Mouse (Mus musculus): ENCODE measurements around the gene Dzank1. TPM values are rescaled to one million over a fixed set of nuclear protein-coding genes. Genes with fewer than 3 reads are reported as not detected.

Gene Dzank1
- polyA plus RNA-seq, 1 experiment from 2014 or later = 0.67 TPM

DNA sequence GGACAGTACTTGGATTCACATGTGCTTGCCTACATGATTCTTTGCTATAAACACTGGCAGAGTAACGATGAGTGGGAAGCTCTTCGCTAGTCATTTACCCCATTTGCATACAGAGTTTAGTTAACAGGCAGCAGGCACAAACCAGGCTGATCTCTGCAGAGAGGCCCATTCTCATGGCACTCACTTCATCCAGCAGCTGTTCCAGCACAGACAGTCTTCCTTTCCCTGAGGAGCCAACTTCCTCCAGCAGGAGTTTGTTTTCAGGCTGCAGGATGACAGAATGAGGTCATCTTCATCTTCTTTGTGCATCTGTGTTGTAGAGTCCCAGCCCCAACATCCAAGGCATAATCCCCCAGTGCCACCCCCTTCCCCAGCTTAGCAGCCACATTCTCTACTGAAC, 47.8 kb downstream of the Dzank1 start:
- no peak for DNase-seq
- 73% methylated on average over 2 of the region's 2 CpGs for WGBS
- H3K4me3 ChIP-seq (ENCODE audit: low read depth, low read length) = no peak overlapping the region
- no peaks in the 10 kb centered on the region for H3K9me3 ChIP-seq (ENCODE audit: low read depth, low read length)
- H3K27ac ChIP-seq (ENCODE audit: low read depth) = no peak overlapping the region
- H3K4me1 ChIP-seq (ENCODE audit: insufficient read depth) = no peaks in the 10 kb centered on the region
- no peaks in the 10 kb centered on the region for H3K27me3 ChIP-seq (ENCODE audit: insufficient read depth, low read length)
- no peak overlapping the region for H3K9ac ChIP-seq
- no peak for TF ChIP-seq CTCF (IDR thresholded peaks at IDR 0.05; ENCODE audit: low read depth)
- ATAC-seq (ENCODE audit: insufficient read depth) = no peak
- H3K36me3 ChIP-seq (ENCODE audit: insufficient read depth) = no peaks in the 10 kb centered on the region
- no peak overlapping the region for H3K4me2 ChIP-seq

DNA sequence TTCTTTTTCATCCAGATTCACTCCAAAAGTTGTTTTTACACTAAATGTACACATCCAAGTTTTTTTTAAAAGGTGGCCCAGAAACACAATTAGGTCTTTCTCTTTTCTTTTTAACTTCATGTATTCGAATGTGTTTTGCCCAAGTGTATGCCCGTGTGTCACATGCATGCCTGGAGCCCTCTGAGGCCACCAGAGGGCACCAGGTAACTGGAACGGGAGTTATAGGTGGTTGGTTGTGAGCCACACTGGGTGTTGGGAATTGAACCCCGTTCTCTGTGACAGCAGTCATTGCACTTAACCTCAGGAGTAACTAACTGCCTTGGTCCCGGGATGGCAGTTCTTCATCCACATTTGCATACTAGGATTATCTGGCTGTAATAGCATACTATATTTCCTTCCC, 60.0 kb downstream of the Dzank1 start:
- peak; percentile 47 for TF ChIP-seq CTCF (IDR thresholded peaks at IDR 0.05; ENCODE audit: low read depth)
- Histone ChIP-seq H3K4me2 (no peak overlapping the region), H3K36me3 (ENCODE audit: insufficient read depth) (no peaks in the 10 kb centered on the region), H3K27ac (ENCODE audit: low read depth) (no peak overlapping the region), H3K9me3 (ENCODE audit: low read depth, low read length) (no peaks in the 10 kb centered on the region), H3K4me1 (ENCODE audit: insufficient read depth) (no peaks in the 10 kb centered on the region), H3K4me3 (ENCODE audit: low read depth, low read length) (no peak overlapping the region), H3K27me3 (ENCODE audit: insufficient read depth, low read length) (no peaks in the 10 kb centered on the region), H3K9ac (no peak overlapping the region)
- ATAC-seq (ENCODE audit: insufficient read depth) (no peak), DNase-seq (no peak)
- WGBS = 58% methylated on average over 5 of the region's 5 CpGs

DNA sequence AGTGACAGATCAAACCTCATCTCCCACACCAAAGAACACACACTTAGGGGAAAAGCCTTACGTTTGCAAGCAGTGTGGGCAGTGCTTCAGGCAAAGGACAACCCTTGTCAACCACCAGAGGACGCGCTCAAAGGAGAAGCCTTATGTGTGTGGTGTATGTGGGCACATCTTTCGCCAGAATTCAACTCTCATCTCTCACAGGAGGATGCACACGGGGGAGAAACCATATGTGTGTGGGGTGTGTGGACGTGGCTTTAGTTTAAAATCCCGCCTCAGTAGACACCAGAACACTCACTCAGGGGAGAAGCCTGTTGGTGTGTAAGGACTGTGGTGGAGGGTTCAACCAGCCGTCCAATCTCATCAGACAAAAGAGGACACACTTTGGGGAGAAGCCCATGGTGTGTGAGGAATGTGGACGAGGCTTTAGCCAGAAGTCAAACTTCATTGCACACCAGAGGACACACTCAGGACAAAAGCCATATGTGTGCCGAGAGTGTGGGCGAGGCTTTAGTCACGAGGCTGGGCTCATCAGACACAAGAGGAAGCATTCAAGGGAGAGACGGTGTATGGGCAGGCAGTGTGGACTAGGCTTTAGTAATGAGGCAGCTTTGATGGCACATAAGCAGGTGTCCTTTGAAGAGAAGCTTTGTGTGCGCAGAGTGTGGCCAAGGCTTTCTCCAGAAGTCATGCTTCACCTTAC, 61.2 kb downstream of the Dzank1 start:
- WGBS = 77% methylated on average over 14 of the region's 14 CpGs
- Histone ChIP-seq H3K27ac (ENCODE audit: low read depth) (no peak overlapping the region), H3K4me2 (no peak overlapping the region), H3K4me1 (ENCODE audit: insufficient read depth) (no peaks in the 10 kb centered on the region), H3K9me3 (ENCODE audit: low read depth, low read length) (no peaks in the 10 kb centered on the region), H3K9ac (no peak overlapping the region), H3K36me3 (ENCODE audit: insufficient read depth) (no peaks in the 10 kb centered on the region), H3K27me3 (ENCODE audit: insufficient read depth, low read length) (no peaks in the 10 kb centered on the region), H3K4me3 (ENCODE audit: low read depth, low read length) (no peak overlapping the region)
- DNase-seq = no peak
- no peak for TF ChIP-seq CTCF (IDR thresholded peaks at IDR 0.05; ENCODE audit: low read depth)
- ATAC-seq (ENCODE audit: insufficient read depth) = no peak; the same call in 1 of the 2 replicates

DNA sequence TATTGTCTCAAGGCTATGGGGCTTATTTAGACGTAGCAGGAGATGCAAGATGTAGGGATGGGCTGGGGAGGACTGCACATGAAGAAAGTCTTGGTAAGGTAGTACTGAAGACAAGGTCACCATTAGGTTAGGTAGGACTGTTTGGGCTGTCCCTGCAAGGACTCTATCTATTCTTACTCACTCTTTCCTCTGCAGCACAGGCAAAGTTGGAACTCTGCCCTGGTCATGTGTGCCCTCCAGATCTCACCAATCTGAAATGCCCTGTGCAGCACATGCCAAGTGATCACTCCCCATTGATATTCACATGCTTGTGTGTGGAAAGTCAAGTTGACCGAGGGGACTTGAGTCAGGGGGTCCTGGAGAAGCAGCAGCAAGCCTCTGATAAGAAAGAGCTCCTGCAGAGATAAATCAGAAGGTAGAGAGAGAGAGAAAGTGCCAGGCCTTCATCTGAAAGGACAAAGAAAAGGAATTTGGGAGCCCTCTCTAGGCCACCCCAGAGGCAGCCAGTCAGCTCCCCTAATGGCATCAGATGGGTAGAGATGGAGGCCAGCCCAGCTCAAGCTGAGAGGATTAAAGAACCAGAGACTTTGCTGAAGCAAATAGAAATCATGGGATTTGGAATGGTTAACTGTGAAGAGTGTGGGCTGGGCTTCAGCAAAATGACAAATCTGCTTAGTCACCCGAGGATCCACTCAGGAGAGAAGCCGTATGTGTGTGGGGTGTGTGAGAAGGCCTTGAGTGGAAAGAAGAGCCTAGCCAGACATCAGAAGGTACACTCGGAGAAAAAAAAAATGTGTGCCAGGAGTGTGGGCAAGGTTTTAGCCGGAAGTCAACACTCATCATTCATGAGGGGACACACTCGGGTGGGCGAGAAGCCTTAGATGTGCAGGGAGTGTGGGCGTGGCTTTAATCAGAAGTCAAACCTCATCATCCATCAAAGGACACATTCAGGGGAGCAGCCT, 62.1 kb downstream of the Dzank1 start:
- DNase-seq (no peak), ATAC-seq (ENCODE audit: insufficient read depth) (no peak)
- whole genome bisulfite sequencing = 52% methylated on average over 9 of the region's 9 CpGs
- Histone ChIP-seq H3K27ac (ENCODE audit: low read depth) (no peak overlapping the region), H3K36me3 (ENCODE audit: insufficient read depth) (no peaks in the 10 kb centered on the region), H3K4me3 (ENCODE audit: low read depth, low read length) (no peak overlapping the region), H3K4me2 (no peak overlapping the region), H3K27me3 (ENCODE audit: insufficient read depth, low read length) (no peaks in the 10 kb centered on the region), H3K9ac (no peak overlapping the region), H3K9me3 (ENCODE audit: low read depth, low read length) (no peaks in the 10 kb centered on the region), H3K4me1 (ENCODE audit: insufficient read depth) (no peaks in the 10 kb centered on the region)
- no peak for TF ChIP-seq CTCF (IDR thresholded peaks at IDR 0.05; ENCODE audit: low read depth)

DNA sequence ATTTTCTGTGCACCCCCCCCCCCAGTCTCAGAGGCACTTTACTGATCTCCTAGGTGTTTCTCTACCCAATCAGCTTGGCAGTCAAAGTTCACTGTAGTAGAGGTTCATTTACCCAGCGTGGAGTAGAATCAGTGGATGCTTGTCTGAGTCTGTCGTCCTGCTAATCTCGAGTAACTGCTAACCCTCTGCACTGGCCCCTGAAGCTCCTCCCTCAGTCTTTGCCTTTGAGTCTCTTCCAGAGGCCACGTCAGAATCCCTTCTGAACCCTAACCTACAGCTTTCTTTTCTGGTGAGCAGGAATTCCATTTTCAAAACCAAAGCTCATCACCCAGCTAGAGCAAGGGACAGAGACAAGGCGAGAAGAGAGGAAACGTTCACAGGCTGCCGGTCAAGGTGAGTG, 63.0 kb downstream of the Dzank1 start:
- H3K4me3 ChIP-seq (ENCODE audit: low read depth, low read length) = no peak overlapping the region
- no peaks in the 10 kb centered on the region for H3K4me1 ChIP-seq (ENCODE audit: insufficient read depth)
- ATAC-seq (ENCODE audit: insufficient read depth) (no peak), DNase-seq (no peak)
- no peak for TF ChIP-seq CTCF (IDR thresholded peaks at IDR 0.05; ENCODE audit: low read depth)
- no peaks in the 10 kb centered on the region for H3K36me3 ChIP-seq (ENCODE audit: insufficient read depth)
- no peak overlapping the region for H3K4me2 ChIP-seq
- no peak overlapping the region for H3K9ac ChIP-seq
- no peaks in the 10 kb centered on the region for H3K9me3 ChIP-seq (ENCODE audit: low read depth, low read length)
- no peaks in the 10 kb centered on the region for H3K27me3 ChIP-seq (ENCODE audit: insufficient read depth, low read length)
- H3K27ac ChIP-seq (ENCODE audit: low read depth) = no peak overlapping the region
- WGBS = 49% methylated on average over 7 of the region's 7 CpGs

DNA sequence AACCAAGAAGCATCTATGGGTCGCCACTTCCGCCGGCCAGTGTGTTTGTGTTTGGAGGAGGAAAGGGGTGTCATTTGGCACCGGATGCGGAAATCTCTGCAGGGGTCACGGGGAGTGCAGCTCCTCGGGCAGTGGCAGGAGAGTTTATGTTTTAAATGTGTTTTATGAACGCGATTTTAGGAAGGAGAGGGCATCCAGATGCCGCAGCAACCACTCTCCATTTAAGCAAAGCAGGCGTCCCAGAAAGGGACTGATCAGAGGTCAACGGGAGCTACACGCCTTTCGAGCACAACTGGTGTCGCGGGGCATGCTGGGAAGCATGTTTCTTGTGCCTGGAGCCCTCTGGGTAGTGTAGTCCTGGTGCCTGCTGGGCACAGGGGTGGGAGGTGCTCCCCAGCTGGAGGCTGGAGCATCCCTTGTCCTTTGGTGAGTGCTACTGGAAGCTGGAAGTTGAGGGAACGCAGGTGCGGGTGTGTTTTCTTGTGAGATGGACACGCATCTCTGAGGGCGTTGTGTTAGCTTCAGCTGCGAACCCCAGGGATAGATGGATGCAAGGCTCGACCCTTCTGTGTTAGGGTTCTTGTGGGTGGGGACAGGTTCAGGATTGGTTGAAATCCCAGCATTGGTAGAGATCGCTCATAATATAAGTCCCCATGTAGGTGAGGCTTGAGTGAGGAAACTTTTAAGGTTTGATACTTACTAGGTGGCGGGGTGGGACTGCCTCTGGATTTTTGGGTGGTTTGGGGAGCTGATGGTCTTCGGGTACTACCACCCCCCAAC, 68.0 kb downstream of the Dzank1 start:
- no peaks in the 10 kb centered on the region for H3K9me3 ChIP-seq (ENCODE audit: low read depth, low read length)
- H3K4me1 ChIP-seq (ENCODE audit: insufficient read depth) = no peaks in the 10 kb centered on the region
- no peaks in the 10 kb centered on the region for H3K36me3 ChIP-seq (ENCODE audit: insufficient read depth)
- peak overlapping the region; percentile 40; the same call in 1 of the 2 replicates for H3K9ac ChIP-seq
- peak; percentile 87 for DNase-seq
- H3K27ac ChIP-seq (ENCODE audit: low read depth) = peak overlapping the region; percentile 33; the same call in 1 of the 2 replicates
- peak; percentile 99 for ATAC-seq (ENCODE audit: insufficient read depth)
- H3K4me3 ChIP-seq (ENCODE audit: low read depth, low read length) = peak overlapping the region; percentile 39
- WGBS = 7% methylated on average over 25 of the region's 25 CpGs
- peak overlapping the region; percentile 61 for H3K4me2 ChIP-seq
- no peaks in the 10 kb centered on the region for H3K27me3 ChIP-seq (ENCODE audit: insufficient read depth, low read length)
- no peak for TF ChIP-seq CTCF (IDR thresholded peaks at IDR 0.05; ENCODE audit: low read depth)

All from lung, embryonic 14.5 days (tissue).